ENCODE assay signal across 9 mouse cellular contexts in genomic region chr8:88282684-88283083, GRCm38 (mm10). TPM values are rescaled to one million over a fixed set of nuclear protein-coding genes. Genes with fewer than 3 reads are reported as not detected.
A peak's percentile ranks its signal among the peaks of the same experiment; 100 is the strongest.
DNase-seq lines count a peak whose midpoint lies in the region; ATAC-seq and TF ChIP-seq lines count a peak whose summit lies in the region.
"Had no signal": no experiment of that assay in that cellular context is flagged by ENCODE, and none has a peak within 500 bp of the region (broad histone marks: within the 10 kb centered on the region; RNA-seq: fewer than 3 reads in every experiment).

No protein-coding gene starts in this region.

- TF ChIP-seq EP300 in heart, postnatal 0 days (IDR thresholded peaks at IDR 0.05; ENCODE audit: low read depth): no peak

- intact Hi-C loops in left cerebral cortex, adult 2 months (cut with DNase I): no loop called here

- no peaks in the 10 kb centered on the region for H3K27me3 ChIP-seq in heart, postnatal 0 days (ENCODE audit: control insufficient read depth, insufficient read depth, low read length)
- H3K27me3 ChIP-seq: embryonic facial prominence, embryonic 15.5 days; neural tube, embryonic 13.5 days had no signal

- H3K4me3 ChIP-seq in brown adipose tissue, adult 24 weeks (ENCODE audit: insufficient read depth, low read depth, low read length): no peak overlapping the region
- H3K4me3 ChIP-seq in heart, postnatal 0 days (ENCODE audit: low read depth, low read length): no peak overlapping the region
- no peak overlapping the region for H3K4me3 ChIP-seq in macrophage (ENCODE audit: inconsistent target)
- no peak overlapping the region for H3K4me3 ChIP-seq in left cerebral cortex, adult 2 months
- H3K4me3 ChIP-seq: embryonic facial prominence, embryonic 15.5 days; neural tube, embryonic 13.5 days had no signal

- peak; percentile 94 for DNase-seq in NIH3T3 (ENCODE audit: low read depth)
- DNase-seq in heart, postnatal 0 days (ENCODE audit: low spot score): peak; percentile 72
- no peak for DNase-seq in cerebellum, adult 9-10 months
- DNase-seq in layer of hippocampus, adult 9-10 months (ENCODE audit: low spot score): no peak
- DNase-seq in left cerebral cortex, adult 2 months (ENCODE audit: extremely low spot score in 1 of 2, low spot score in 2 of 2): no peak

- H3K4me1 ChIP-seq in brown adipose tissue, adult 24 weeks (ENCODE audit: control insufficient read depth, insufficient read depth, insufficient read length, low read length): peaks cover 11% of the 10 kb centered on the region
- peaks cover 18% of the 10 kb centered on the region for H3K4me1 ChIP-seq in heart, postnatal 0 days (ENCODE audit: control insufficient read depth, insufficient read depth)

- ATAC-seq in heart, postnatal 0 days (ENCODE audit: insufficient read depth, low read depth): peak; percentile 58; the same call in 1 of the 2 replicates

- H3K9ac ChIP-seq in heart, postnatal 0 days (replicated peaks; ENCODE audit: low read depth, low read length): no peak overlapping the region
- H3K9ac ChIP-seq: embryonic facial prominence, embryonic 15.5 days; neural tube, embryonic 13.5 days had no signal

- peak overlapping the region; percentile 67 for H3K27ac ChIP-seq in brown adipose tissue, adult 24 weeks (replicated peaks; ENCODE audit: low read depth, low read length)
- no peak overlapping the region for H3K27ac ChIP-seq in heart, postnatal 0 days (ENCODE audit: low read depth)
- H3K27ac ChIP-seq in macrophage: peak overlapping the region; percentile 86
- H3K27ac ChIP-seq in left cerebral cortex, adult 2 months: no peak overlapping the region
- H3K27ac ChIP-seq: embryonic facial prominence, embryonic 15.5 days; neural tube, embryonic 13.5 days had no signal

- H3K9me3 ChIP-seq in heart, postnatal 0 days (replicated peaks; ENCODE audit: control insufficient read depth, low read length): no peaks in the 10 kb centered on the region
- H3K9me3 ChIP-seq: embryonic facial prominence, embryonic 15.5 days; neural tube, embryonic 13.5 days had no signal

- H3K36me3 ChIP-seq in heart, postnatal 0 days (replicated peaks; ENCODE audit: control insufficient read depth, insufficient read depth, low read length): no peaks in the 10 kb centered on the region
- H3K36me3 ChIP-seq in macrophage (ENCODE audit: inconsistent target): no peaks in the 10 kb centered on the region
- H3K36me3 ChIP-seq: embryonic facial prominence, embryonic 15.5 days; neural tube, embryonic 13.5 days had no signal

- no peak overlapping the region for H3K4me2 ChIP-seq in heart, postnatal 0 days (ENCODE audit: low read depth, low read length)
- H3K4me2 ChIP-seq: embryonic facial prominence, embryonic 15.5 days; neural tube, embryonic 13.5 days had no signal

- no peak for TF ChIP-seq CTCF in heart, postnatal 0 days (IDR thresholded peaks at IDR 0.05; ENCODE audit: low read depth)
- no peak for TF ChIP-seq CTCF in left cerebral cortex, adult 2 months (IDR thresholded peaks at IDR 0.05)

- WGBS in heart, postnatal 0 days: 39% methylated on average over 8 of the region's 8 CpGs
- 5% methylated on average over 8 of the region's 8 CpGs for WGBS in macrophage (ENCODE audit: missing documents)

- H3K79me2 ChIP-seq in macrophage (ENCODE audit: inconsistent target): peaks cover 34% of the 10 kb centered on the region; the same call in 1 of the 2 replicates

RNA-seq across cellular contexts. Expression of gene Adcy7, which starts 10.5 kb away (rescaled TPM):
- 1.6 and 1.7 TPM in 2 replicates for polyA plus RNA-seq in brown adipose tissue, adult 24 weeks (2012; ENCODE audit: insufficient read depth, insufficient read length, missing spikeins)
- 3.5 and 7.3 TPM in 2 replicates for total RNA-seq in heart, postnatal 0 days (2014; rRNA removed; ENCODE audit: low replicate concordance)
- 1.2 and 1.9 TPM in 2 replicates for polyA plus RNA-seq in heart, postnatal 0 days (2015; fragmentation: Nextera tagmentation; extraction: Ambion mirVana)
- total RNA-seq in macrophage (2018; cell fraction: chromatin; rRNA removed): 100 to 1,000 TPM; 118 to 513 (median 314) TPM
- total RNA-seq in macrophage (2018; cell fraction: cytosol; rRNA removed): 100 to 1,000 TPM in 8 of 26 experiments, 10 to 100 TPM in 18; 53.5 to 117 (median 87.6) TPM
- total RNA-seq in macrophage (2018; cell fraction: nucleus; rRNA removed): 100 to 1,000 TPM; 108 to 315 (median 217) TPM
- polyA plus RNA-seq in macrophage (2018): 49.6 to 90.2 TPM (median 76.3 TPM) in 3 replicates
- 1 to 10 TPM; 4.1 to 4.8 TPM for total RNA-seq in left cerebral cortex, adult 2 months (2021)

Comparison
In these comparisons a context has a peak if more than half of its experiments do, and no peak if none do; other contexts are left out.
1. DNase-seq: peak in NIH3T3 (single experiment) and heart, postnatal 0 days (single experiment); none in cerebellum, adult 9-10 months (single experiment), layer of hippocampus, adult 9-10 months (single experiment) and left cerebral cortex, adult 2 months (0 of 2).
2. H3K27ac ChIP-seq: peak in brown adipose tissue, adult 24 weeks (single experiment) and macrophage (single experiment); none in heart, postnatal 0 days (single experiment) and left cerebral cortex, adult 2 months (single experiment).
3. RNA of gene Adcy7, which starts 10.5 kb away (polyA plus RNA-seq): 49.6 to 90.2 TPM in macrophage; 1.2 to 1.9 TPM in heart, postnatal 0 days and 1.6 to 1.7 TPM in brown adipose tissue, adult 24 weeks; every median in the first group is over 10 times any median in the second.